ENCODE assay signal across 8 mouse cellular contexts in the genomic region with DNA sequence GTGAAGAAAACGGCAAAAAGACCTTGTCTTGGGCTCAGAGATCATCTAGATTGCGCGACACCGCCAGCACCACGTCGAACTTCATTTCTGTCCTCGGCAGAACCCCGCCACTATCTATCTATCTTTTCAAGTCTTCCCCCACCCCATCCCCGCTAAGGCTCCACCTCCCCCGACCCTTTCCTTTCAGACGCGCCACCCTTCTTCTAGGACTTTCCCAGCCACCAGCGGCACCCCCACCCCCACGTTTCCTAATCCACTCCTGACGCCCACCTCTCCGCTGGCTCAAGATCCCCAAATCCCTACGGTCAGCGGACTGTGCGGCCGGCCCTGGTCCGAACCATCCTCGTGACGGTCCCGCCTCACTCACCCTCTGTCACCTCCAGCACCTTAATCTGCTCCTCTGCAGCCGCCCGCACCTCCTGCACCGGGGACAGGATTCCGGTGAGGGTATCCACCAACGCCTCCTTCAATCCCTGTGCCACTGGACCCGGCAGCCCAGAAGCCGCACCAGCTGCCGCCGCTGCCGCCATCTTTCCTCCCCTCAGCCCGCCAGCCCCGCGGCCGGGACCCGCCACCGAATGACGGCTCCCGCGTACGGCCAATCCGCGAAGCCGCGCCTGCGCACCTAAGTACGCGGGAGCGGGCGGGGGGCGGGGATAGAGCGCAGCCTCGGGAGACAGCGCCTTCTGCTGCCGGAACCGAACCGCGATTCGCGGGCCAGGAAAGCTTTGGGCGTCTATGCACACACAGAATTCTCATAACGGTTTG. TPM values are rescaled to one million over a fixed set of nuclear protein-coding genes. Genes with fewer than 3 reads are reported as not detected.
DNase-seq lines count a peak whose midpoint lies in the region; ATAC-seq and TF ChIP-seq lines count a peak whose summit lies in the region.

Ipo9 (minus strand) TSS at position 599 of the 768 bp plus-strand sequence.

- peak within 1 kb of the TSS; percentile 87 for H3K9ac ChIP-seq in lung, postnatal 0 days (replicated peaks; ENCODE audit: low read depth)

- ATAC-seq in frontal cortex, adult (ENCODE audit: low TSS enrichment) = peak; percentile 93
- peak; percentile 99 for ATAC-seq in lung, postnatal 0 days

- no peak for TF ChIP-seq EP300 in lung, postnatal 0 days (IDR thresholded peaks at IDR 0.05)

- peak within 1 kb of the TSS; percentile 81 for H3K4me3 ChIP-seq in hindbrain, embryonic 10.5 days
- peak within 1 kb of the TSS; percentile 89 for H3K4me3 ChIP-seq in lung, postnatal 0 days (ENCODE audit: low read depth, low read length)

- under 1% methylated on average over 65 of the region's 65 CpGs for whole genome bisulfite sequencing in hindbrain, embryonic 10.5 days
- 1% methylated on average over 61 of the region's 65 CpGs for WGBS in lung, postnatal 0 days

- H3K27ac ChIP-seq in hindbrain, embryonic 10.5 days = peak within 1 kb of the TSS; percentile 98
- peak within 1 kb of the TSS; percentile 38; the same call in 1 of the 2 replicates for H3K27ac ChIP-seq in lung, postnatal 0 days (ENCODE audit: low read length)

- DNase-seq in MN1 (ENCODE audit: low spot score) = peak; percentile 92
- peak; percentile 91 for DNase-seq in cerebellum, adult 9-10 months
- DNase-seq in hindbrain, embryonic 10.5 days (ENCODE audit: low spot score) = peak; percentile 91
- DNase-seq in layer of hippocampus, adult 9-11 months = peak; percentile 92
- peak; percentile 95 for DNase-seq in lung, postnatal 0 days (ENCODE audit: low spot score)
- peak; percentile 89 for DNase-seq in ovary, postnatal 14 days (ENCODE audit: low spot score)
- DNase-seq in thymus, postnatal 14 days = peak; percentile 92

- peaks cover 25% of the 10 kb centered on the region for H3K36me3 ChIP-seq in hindbrain, embryonic 10.5 days
- no peaks in the 10 kb centered on the region for H3K36me3 ChIP-seq in lung, postnatal 0 days (ENCODE audit: insufficient read depth, low read length)

- TF ChIP-seq CTCF in lung, postnatal 0 days (IDR thresholded peaks at IDR 0.05) = peak; percentile 83

- H3K4me2 ChIP-seq in lung, postnatal 0 days (replicated peaks; ENCODE audit: low read depth, low read length) = peak within 1 kb of the TSS; percentile 66

- H3K27me3 ChIP-seq in hindbrain, embryonic 10.5 days (ENCODE audit: insufficient read depth, poor library complexity, severe bottlenecking) = no peaks in the 10 kb centered on the region
- H3K27me3 ChIP-seq in lung, postnatal 0 days (replicated peaks; ENCODE audit: insufficient read depth, low read length) = no peaks in the 10 kb centered on the region

- peaks cover 46% of the 10 kb centered on the region for H3K4me1 ChIP-seq in hindbrain, embryonic 10.5 days (replicated peaks)
- peaks cover 20% of the 10 kb centered on the region for H3K4me1 ChIP-seq in lung, postnatal 0 days (ENCODE audit: insufficient read depth, low read depth, low read length)

- no peaks in the 10 kb centered on the region for H3K9me3 ChIP-seq in hindbrain, embryonic 10.5 days
- no peaks in the 10 kb centered on the region for H3K9me3 ChIP-seq in lung, postnatal 0 days (ENCODE audit: low read length)

RNA-seq across cellular contexts. Expression of gene Ipo9, which starts in this region (rescaled TPM):
- 164 and 186 TPM in 2 replicates for polyA plus RNA-seq in hindbrain, embryonic 10.5 days (2016; fragmentation: Nextera tagmentation; extraction: Ambion mirVana)
- 26.1 and 30.7 TPM in 2 replicates for polyA plus RNA-seq in lung, postnatal 0 days (2015; fragmentation: Nextera tagmentation; extraction: Ambion mirVana)

Comparison
In these comparisons a context has a peak if more than half of its experiments do, and no peak if none do; other contexts are left out.
1. Peak in every context shown above with its lines: DNase-seq, ATAC-seq, H3K4me3 ChIP-seq and H3K27ac ChIP-seq.